Mouse (Mus musculus) heart, embryonic 14.5 days (tissue): ENCODE data around the gene Agbl2. TPM values are rescaled to one million over a fixed set of nuclear protein-coding genes. Genes with fewer than 3 reads are reported as not detected.

Experiments
- ATAC-seq: fragments of 200-750 bp; cut with Nextera tagmentation; 2 replicates; pipeline ENCODE4 v1.8.0; 2017; ENCODE audit warnings: low read depth, moderate TSS enrichment; ENCODE audit not compliant: insufficient number of reproducible peaks, insufficient read depth, low FRiP score
- H3K27ac ChIP-seq, 2 experiments: fragments of 200-500 bp in 1 of 2; fragments of 300-500 bp in 1 of 2; sonication (generic) in 1 of 2; replicated peaks in 1 of 2; 2 replicates each; pipeline ENCODE4 v1.5.1; 2012 to 2014; ENCODE audit warnings: low read depth in 2 of 2, low read length in 2 of 2, control low read depth in 1 of 2, mild to moderate bottlenecking in 1 of 2, mixed read lengths in 1 of 2; ENCODE audit not compliant: control insufficient read depth in 1 of 2, insufficient read depth in 1 of 2
- H3K27me3 ChIP-seq: fragments of 300-500 bp; sonication (generic); 2 replicates; pipeline ENCODE4 v1.6.1; 2014; ENCODE audit warnings: mild to moderate bottlenecking, low read length, control low read depth; ENCODE audit not compliant: control insufficient read depth, insufficient read depth
- H3K36me3 ChIP-seq: fragments of 300-500 bp; sonication (generic); 2 replicates; pipeline ENCODE4 v1.6.1; 2014; ENCODE audit warnings: mild to moderate bottlenecking, control low read depth, low read length, mixed read lengths; ENCODE audit not compliant: control insufficient read depth, insufficient read depth
- H3K4me1 ChIP-seq, 2 experiments: fragments of 200-500 bp in 1 of 2; fragments of 300-500 bp in 1 of 2; sonication (generic) in 1 of 2; 2 replicates each; pipeline ENCODE4 v1.6.1; 2012 to 2014; ENCODE audit warnings: low read length in 2 of 2, control low read depth in 1 of 2, mixed read lengths in 1 of 2; ENCODE audit not compliant: control insufficient read depth in 2 of 2, insufficient read depth in 2 of 2
- H3K4me2 ChIP-seq: fragments of 300-500 bp; sonication (generic); 2 replicates; pipeline ENCODE4 v1.6.1; 2014; ENCODE audit warnings: mild to moderate bottlenecking, low read length
- H3K4me3 ChIP-seq, 2 experiments: fragments of 200-500 bp in 1 of 2; fragments of 300-500 bp in 1 of 2; sonication (generic) in 1 of 2; 2 replicates each; pipeline ENCODE4 v1.5.1; 2012 to 2014; ENCODE audit warnings: low read length in 2 of 2, mild to moderate bottlenecking in 2 of 2, control low read depth in 1 of 2, low read depth in 1 of 2, moderate library complexity in 1 of 2; ENCODE audit not compliant: control insufficient read depth in 1 of 2, insufficient read depth in 1 of 2
- H3K9ac ChIP-seq: fragments of 300-500 bp; sonication (generic); 2 replicates; pipeline ENCODE4 v1.6.1; 2014; ENCODE audit warnings: mild to moderate bottlenecking, low read length
- H3K9me3 ChIP-seq: fragments of 300-500 bp; sonication (generic); 2 replicates; pipeline ENCODE4 v1.6.1; 2016; ENCODE audit warnings: low read length, control low read depth; ENCODE audit not compliant: control insufficient read depth
- WGBS: fragments of 180-500 bp; shearing (Covaris S2); extraction: QIAGEN DNeasy Blood & Tissue Kit; methylation state at CpG from one replicate; pipeline ENCODE4 v1.1.7; 2014; 5-methylcytosine and 5-hydroxymethylcytosine counted together
- polyA plus RNA-seq: library from polyadenylated mRNA; unstranded; fragments of >200 nt; fragmentation: Nextera tagmentation; extraction: Ambion mirVana; gene quantifications from 2 replicates; pipeline ENCODE4 v1.2.1, GENCODE M21; 2014

Gene Agbl2
- polyA plus RNA-seq: 2.3 and 2.4 TPM in 2 replicates

DNA sequence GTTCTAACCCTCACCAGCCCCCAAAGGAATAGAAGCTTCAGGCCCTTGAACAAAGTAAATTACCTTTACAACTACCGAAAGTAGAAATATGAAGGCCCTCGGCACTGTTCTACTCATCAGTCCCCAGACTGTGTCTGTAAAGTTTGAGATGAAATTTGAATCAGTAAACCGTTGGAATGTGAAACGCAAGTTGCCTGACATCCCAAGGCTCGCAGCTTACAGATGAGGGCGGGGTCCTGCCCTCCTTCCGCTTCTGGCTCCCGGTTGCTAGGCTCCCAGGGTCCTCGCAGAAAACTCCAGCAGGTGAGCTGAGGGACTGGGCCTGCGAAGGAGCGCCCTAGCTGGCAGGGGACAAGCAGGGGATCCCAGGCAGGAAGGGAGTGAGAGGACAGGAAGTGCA, at the start of gene Agbl2:
Agbl2 (plus strand) TSS at position 270 of the 400 bp plus-strand sequence.
- Histone ChIP-seq H3K27ac (no peak within 1 kb of the TSS), H3K27me3 (no peaks in the 10 kb centered on the region), H3K9ac (peak within 1 kb of the TSS; percentile 71), H3K9me3 (no peaks in the 10 kb centered on the region), H3K36me3 (peaks cover 36% of the 10 kb centered on the region), H3K4me3 (peak within 1 kb of the TSS; percentile 51 to 58), H3K4me2 (peak within 1 kb of the TSS; percentile 96), H3K4me1 (peaks cover 2 to 18% of the 10 kb centered on the region in 2 experiments; a peak in 2 of 4 replicates)
- peak; percentile 36; the same call in 1 of the 2 replicates for ATAC-seq
- WGBS: 4% methylated on average over 11 of the region's 11 CpGs

DNA sequence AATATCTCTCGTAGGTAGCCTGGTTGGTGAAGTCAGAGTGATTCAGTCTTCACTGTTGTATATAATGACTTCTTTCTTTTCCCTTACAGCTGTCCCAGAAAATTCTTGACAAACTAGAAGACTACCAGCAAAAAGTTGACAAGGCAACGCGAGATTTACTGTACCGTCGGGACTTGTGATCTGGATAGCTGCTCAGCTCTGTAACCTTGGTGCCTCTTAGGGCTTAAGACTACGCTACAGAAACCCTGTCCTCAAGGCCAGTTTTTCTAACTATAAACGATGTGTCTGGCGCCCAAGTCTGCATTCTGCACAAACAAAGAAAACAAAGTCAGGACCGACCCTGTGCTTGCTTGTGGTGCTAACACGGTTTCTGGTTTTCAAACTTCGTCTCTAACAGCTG, 47.2 kb upstream of the Agbl2 start:
- no peaks in the 10 kb centered on the region for H3K4me1 ChIP-seq
- H3K27me3 ChIP-seq: no peaks in the 10 kb centered on the region
- ATAC-seq: no peak
- no peak overlapping the region for H3K27ac ChIP-seq
- no peaks in the 10 kb centered on the region for H3K9me3 ChIP-seq
- no peak overlapping the region for H3K9ac ChIP-seq
- H3K4me3 ChIP-seq: no peak overlapping the region
- peaks cover 71% of the 10 kb centered on the region for H3K36me3 ChIP-seq
- no peak overlapping the region for H3K4me2 ChIP-seq
- 95% methylated on average over 11 of the region's 11 CpGs for WGBS

DNA sequence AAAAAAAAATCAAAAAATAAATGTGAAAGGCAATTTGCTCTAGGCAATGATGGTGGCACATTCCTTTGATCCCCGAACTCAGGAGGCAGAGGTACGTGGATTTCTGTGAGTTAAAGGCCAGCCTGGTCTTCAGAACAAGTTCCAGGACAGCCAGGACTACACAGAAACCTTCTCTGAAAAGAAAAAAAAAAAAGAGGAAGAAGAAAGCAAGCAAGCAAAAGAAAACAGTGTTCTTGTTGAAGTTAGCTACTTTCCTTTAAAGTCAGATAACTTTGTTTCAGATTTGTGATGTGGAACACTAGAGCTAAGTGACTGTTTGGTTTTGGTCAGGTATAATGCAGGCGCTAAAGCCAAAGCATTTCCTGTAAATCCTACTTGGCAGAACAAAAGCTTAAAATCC, 43.7 kb upstream of the Agbl2 start:
- Histone ChIP-seq H3K4me3 (no peak overlapping the region), H3K9me3 (no peaks in the 10 kb centered on the region), H3K27ac (no peak overlapping the region), H3K4me2 (no peak overlapping the region), H3K4me1 (no peaks in the 10 kb centered on the region), H3K9ac (no peak overlapping the region), H3K36me3 (peaks cover 36% of the 10 kb centered on the region), H3K27me3 (no peaks in the 10 kb centered on the region)
- 85% methylated on average over 3 of the region's 3 CpGs for whole genome bisulfite sequencing
- ATAC-seq: no peak

DNA sequence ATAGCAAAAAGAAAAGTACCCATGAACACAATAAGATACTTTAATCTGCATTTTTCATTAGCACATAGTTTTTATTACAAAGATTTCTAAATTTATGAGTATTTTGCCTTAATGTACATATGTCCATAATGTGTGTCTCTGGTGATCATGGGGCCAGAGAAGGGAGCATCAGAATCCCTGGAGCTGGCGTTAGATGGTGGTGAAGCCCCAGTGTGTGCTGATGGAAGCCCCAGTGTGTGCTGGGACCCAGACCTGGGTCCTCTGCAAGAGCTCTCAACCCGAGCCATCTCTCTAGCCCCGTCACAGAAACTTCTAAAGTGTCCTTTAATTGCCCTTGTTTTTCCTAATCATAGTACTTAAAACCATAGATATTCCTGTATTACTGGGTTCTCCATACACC, 43.2 kb upstream of the Agbl2 start:
- Histone ChIP-seq H3K36me3 (peaks cover 32% of the 10 kb centered on the region), H3K4me3 (no peak overlapping the region), H3K4me1 (no peaks in the 10 kb centered on the region), H3K9me3 (0 out of 2 replicates have a peak, but pooled peaks cover 3% of the 10 kb centered on the region), H3K4me2 (no peak overlapping the region), H3K27me3 (no peaks in the 10 kb centered on the region), H3K9ac (no peak overlapping the region), H3K27ac (no peak overlapping the region)
- no peak for ATAC-seq
- WGBS: 81% methylated on average over 3 of the region's 3 CpGs

DNA sequence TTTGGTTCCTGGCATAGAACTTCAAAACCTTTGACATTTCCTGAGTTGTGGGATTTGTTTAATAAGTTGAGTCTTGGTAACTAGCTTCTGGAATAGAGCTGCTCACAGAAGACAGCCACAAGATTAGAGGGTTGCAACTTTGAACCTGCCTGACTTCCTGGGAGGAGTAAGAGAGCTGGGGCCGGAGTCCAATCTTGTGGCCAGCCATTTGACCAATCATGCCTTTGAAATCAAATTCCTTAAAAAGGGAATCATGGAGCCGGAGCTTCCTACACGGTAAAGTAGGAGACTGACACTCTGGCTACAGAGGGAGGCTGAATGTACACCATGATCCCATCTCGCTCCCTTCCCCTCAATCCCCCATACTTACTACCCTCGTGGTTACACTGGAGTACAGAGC, 42.6 kb upstream of the Agbl2 start:
- H3K27me3 ChIP-seq: no peaks in the 10 kb centered on the region
- H3K4me2 ChIP-seq: no peak overlapping the region
- H3K9ac ChIP-seq: no peak overlapping the region
- no peaks in the 10 kb centered on the region for H3K4me1 ChIP-seq
- no peak for ATAC-seq
- WGBS: 84% methylated on average over 5 of the region's 5 CpGs
- H3K27ac ChIP-seq: no peak overlapping the region
- H3K36me3 ChIP-seq: peaks cover 26% of the 10 kb centered on the region
- H3K9me3 ChIP-seq: 0 out of 2 replicates have a peak, but pooled peaks cover 3% of the 10 kb centered on the region
- no peak overlapping the region for H3K4me3 ChIP-seq

DNA sequence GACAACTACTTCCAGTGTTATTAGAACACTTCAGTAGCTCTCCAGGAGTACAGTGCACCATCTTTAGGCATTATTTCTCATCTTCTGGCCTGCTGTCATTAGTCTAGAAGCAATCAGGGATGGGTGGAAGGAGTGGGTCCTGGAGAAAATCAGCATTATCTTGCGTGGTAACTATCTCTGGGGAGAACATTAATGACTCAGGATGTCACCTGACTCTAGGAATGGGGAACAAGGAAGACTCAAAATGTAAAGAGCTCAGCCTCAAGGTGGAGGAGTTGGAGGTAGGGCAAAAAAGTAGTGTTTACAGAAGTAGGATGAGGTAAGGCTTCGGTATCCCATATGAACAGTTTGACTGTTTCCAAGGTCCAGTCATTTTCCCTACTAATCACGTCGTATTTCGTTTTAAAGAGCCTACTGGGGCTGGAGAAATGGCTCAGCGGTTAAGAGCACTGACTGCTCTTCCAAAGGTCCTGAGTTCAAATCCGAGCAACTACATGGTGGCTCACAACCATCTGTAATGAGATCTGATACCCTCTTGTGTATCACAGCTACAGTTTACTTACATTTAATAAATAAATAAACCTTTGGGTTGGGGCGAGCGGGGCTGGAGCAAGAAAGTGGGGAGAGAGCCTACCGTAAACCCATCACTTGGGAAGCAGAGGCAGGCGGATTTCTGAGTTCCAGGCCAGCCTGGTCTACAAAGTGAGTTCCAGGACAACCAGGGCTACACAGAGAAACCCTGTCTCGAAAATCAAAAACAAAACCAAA, 38.1 kb upstream of the Agbl2 start:
- peak overlapping the region; percentile 42; the same call in 1 of the 2 replicates for H3K9ac ChIP-seq
- 0 out of 2 replicates have a peak, but pooled peaks cover 3% of the 10 kb centered on the region for H3K9me3 ChIP-seq
- no peaks in the 10 kb centered on the region for H3K27me3 ChIP-seq
- 65% methylated on average over 12 of the region's 12 CpGs for WGBS
- peak overlapping the region; percentile 36 to 43 for H3K4me3 ChIP-seq
- no peak for ATAC-seq
- peak overlapping the region; percentile 81 to 97 for H3K27ac ChIP-seq
- peaks cover 20% of the 10 kb centered on the region for H3K36me3 ChIP-seq
- H3K4me1 ChIP-seq: peaks cover 3 to 14% of the 10 kb centered on the region in 2 experiments; a peak in 3 of 4 replicates
- peak overlapping the region; percentile 67 for H3K4me2 ChIP-seq

DNA sequence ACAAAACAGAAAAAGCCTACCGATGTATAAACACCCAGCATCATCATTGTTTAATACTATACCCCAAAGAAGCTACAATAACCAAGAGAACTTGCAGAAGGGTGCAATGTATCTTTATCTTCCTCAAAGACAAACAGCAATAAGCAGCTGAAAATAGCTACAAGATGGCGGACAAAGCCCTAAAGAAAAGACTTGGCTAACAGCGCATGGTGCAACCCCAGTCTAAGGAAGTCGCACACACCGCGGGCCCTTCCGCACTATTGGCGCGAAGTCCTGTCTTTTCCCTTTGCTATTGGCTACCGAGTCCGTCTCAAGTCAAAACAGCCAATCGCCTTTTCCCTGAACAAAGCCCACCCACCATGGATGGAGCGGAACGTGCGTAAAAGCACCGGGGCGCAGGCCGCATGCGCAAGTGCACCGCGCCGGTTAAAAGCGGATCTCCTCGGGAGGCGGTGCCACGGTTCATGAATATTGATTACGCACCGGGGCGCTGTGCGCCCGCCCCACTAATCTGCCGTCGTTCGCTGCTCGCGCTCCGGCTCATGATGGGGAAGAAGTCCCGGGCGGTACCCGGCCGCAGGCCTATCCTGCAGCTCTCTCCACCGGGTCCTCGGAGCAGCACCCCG, 37.4 kb upstream of the Agbl2 start, which contains the start of gene Fnbp4:
Fnbp4 (plus strand) TSS at position 318 of the 626 bp plus-strand sequence.
- Histone ChIP-seq H3K27ac (peak within 1 kb of the TSS; percentile 93 to 97), H3K9me3 (0 out of 2 replicates have a peak, but pooled peaks cover 3% of the 10 kb centered on the region), H3K36me3 (peaks cover 23% of the 10 kb centered on the region), H3K4me2 (peak within 1 kb of the TSS; percentile 78), H3K9ac (peak within 1 kb of the TSS; percentile 98), H3K27me3 (no peaks in the 10 kb centered on the region), H3K4me1 (peaks cover 3 to 19% of the 10 kb centered on the region in 2 experiments; a peak in 3 of 4 replicates), H3K4me3 (peak within 1 kb of the TSS; percentile 66 to 94)
- under 1% methylated on average over 44 of the region's 44 CpGs for WGBS
- ATAC-seq: peak; percentile 97
